14 mouse cellular contexts compared by ENCODE assay signal in the genomic region with DNA sequence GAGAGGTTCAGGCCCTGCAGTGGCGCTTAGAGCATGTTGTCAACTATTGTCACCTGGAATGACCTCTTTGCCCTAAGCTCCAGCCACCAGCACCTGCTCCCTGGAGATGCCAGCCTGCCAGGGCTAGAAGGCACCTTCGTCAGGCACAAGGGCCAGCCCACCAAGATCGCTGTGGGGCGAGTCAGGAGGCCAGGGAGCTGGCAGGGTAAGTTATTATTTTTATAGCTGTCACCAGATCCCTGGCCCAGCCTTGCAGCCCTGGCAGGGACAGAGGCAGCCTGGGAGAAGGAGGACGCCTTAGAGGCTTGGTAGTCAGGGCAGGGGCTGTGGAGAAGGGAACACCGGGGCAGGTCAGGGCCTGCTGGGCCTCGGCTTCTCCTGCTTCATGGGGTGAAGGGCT. TPM values are rescaled to one million over a fixed set of nuclear protein-coding genes. Genes with fewer than 3 reads are reported as not detected.
DNase-seq lines count a peak whose midpoint lies in the region; TF ChIP-seq lines count a peak whose summit lies in the region.
"Had no signal": no experiment of that assay in that cellular context is flagged by ENCODE, and none has a peak within 500 bp of the region (broad histone marks: within the 10 kb centered on the region; RNA-seq: fewer than 3 reads in every experiment).

No protein-coding gene starts in this region.

- H3K4me3 ChIP-seq in kidney, adult 2 months (ENCODE audit: insufficient read depth, low read depth, low read length) = no peak overlapping the region
- H3K4me3 ChIP-seq: forebrain, embryonic 13.5 days; hindbrain, embryonic 12.5 days; limb, embryonic 12.5 days; midbrain, embryonic 12.5 days had no signal

- TF ChIP-seq CTCF in kidney, adult 2 months (conservative IDR thresholded peaks at IDR 0.05; ENCODE audit: insufficient read depth, insufficient read length, low read depth, low read length) = no peak

- intact Hi-C loops in gastrocnemius, postnatal 14 days (cut with DNase I; ENCODE audit: low total_unique reads) = no loop called here

- H3K4me1 ChIP-seq in kidney, adult 2 months (ENCODE audit: control insufficient read depth, insufficient read depth, low read length) = peaks cover 14% of the 10 kb centered on the region; the same call in 1 of the 2 replicates
- H3K4me1 ChIP-seq: forebrain, embryonic 13.5 days; hindbrain, embryonic 12.5 days; midbrain, embryonic 12.5 days had no signal

- no peaks in the 10 kb centered on the region for H3K36me3 ChIP-seq in kidney, adult 2 months (ENCODE audit: control insufficient read depth, insufficient read depth, low read length)
- H3K36me3 ChIP-seq: hindbrain, embryonic 12.5 days; limb, embryonic 12.5 days; midbrain, embryonic 12.5 days had no signal

- no peak for TF ChIP-seq POLR2A in kidney, adult 2 months (IDR thresholded peaks at IDR 0.05; ENCODE audit: low read depth, low read length)

- 58% methylated on average over 7 of the region's 7 CpGs for WGBS in kidney, adult 2 months

- peak overlapping the region; percentile 11; the same call in 1 of the 2 replicates for H3K27ac ChIP-seq in kidney, adult 2 months (ENCODE audit: insufficient read depth, low read depth, low read length)
- H3K27ac ChIP-seq: forebrain, embryonic 13.5 days; hindbrain, embryonic 12.5 days; limb, embryonic 12.5 days; midbrain, embryonic 12.5 days had no signal

- H3K27me3 ChIP-seq in kidney, adult 2 months (replicated peaks; ENCODE audit: control insufficient read depth, insufficient read depth, low read length) = no peaks in the 10 kb centered on the region

- peak; percentile 80 for DNase-seq in adrenal gland, postnatal 10 days
- DNase-seq in adrenal gland, postnatal 4 days (ENCODE audit: low spot score in 2 of 2) = no peak
- DNase-seq in kidney, adult 2 months = peak; percentile 63
- DNase-seq in kidney, adult 8-10 months = no peak
- DNase-seq in gastrocnemius, postnatal 14 days = peak; percentile 80
- peak; percentile 36 to 79 for DNase-seq in kidney, postnatal 25 days
- no peak for DNase-seq in ovary, postnatal 14 days (ENCODE audit: low spot score)
- no peak for DNase-seq in layer of hippocampus, adult 18-20 months (ENCODE audit: low spot score in 2 of 2)
- DNase-seq: cerebellum, adult 11-12 months had no signal

RNA-seq across cellular contexts. Expression of a gene that starts 6.5 kb away (rescaled TPM):
- 10 to 100 TPM; 31.2 to 33.5 TPM for total RNA-seq in adrenal gland, postnatal 10 days (2021)
- total RNA-seq in adrenal gland, postnatal 4 days (2021) = 10 to 100 TPM; 32.9 to 35.4 TPM
- polyA plus RNA-seq in kidney, adult 2 months (2012; rRNA removed) = 288 and 414 TPM in 2 replicates
- total RNA-seq in gastrocnemius, postnatal 14 days (2021) = 10 to 100 TPM; 18.1 to 22.8 TPM
- total RNA-seq in layer of hippocampus, adult 18-20 months (2021) = 10 to 100 TPM; 46.7 TPM

RNA-seq across cellular contexts. Expression of a gene that starts 7.4 kb away (rescaled TPM):
- 100 to 1,000 TPM; 269 to 439 TPM for total RNA-seq in adrenal gland, postnatal 10 days (2021)
- 100 to 1,000 TPM; 229 to 255 TPM for total RNA-seq in adrenal gland, postnatal 4 days (2021)
- 45.3 and 70.3 TPM in 2 replicates for polyA plus RNA-seq in kidney, adult 2 months (2012; rRNA removed)
- 100 to 1,000 TPM in 1 of 2 experiments, 10 to 100 TPM in 1; 66.9 to 120 TPM for total RNA-seq in gastrocnemius, postnatal 14 days (2021)
- 10 to 100 TPM; 41.9 to 43.2 TPM for total RNA-seq in layer of hippocampus, adult 18-20 months (2021)

RNA-seq across cellular contexts. Expression of a gene that starts 34.8 kb away (rescaled TPM):
- total RNA-seq in adrenal gland, postnatal 10 days (2021) = 10 to 100 TPM; 16.4 to 17.5 TPM
- total RNA-seq in adrenal gland, postnatal 4 days (2021) = 10 to 100 TPM; 18.2 to 23.0 TPM
- 30.7 and 31.8 TPM in 2 replicates for polyA plus RNA-seq in kidney, adult 2 months (2012; rRNA removed)
- total RNA-seq in gastrocnemius, postnatal 14 days (2021) = 10 to 100 TPM; 10.3 to 12.3 TPM
- total RNA-seq in layer of hippocampus, adult 18-20 months (2021) = 10 to 100 TPM; 36.7 to 39.9 TPM
- polyA plus RNA-seq: activated CD4-positive, CD25-positive, alpha-beta regulatory T cell, adult 4 months had no signal

Comparison
In these comparisons a context has a peak if more than half of its experiments do, and no peak if none do; other contexts are left out.
1. DNase-seq: peak in adrenal gland, postnatal 10 days (single experiment), kidney, adult 2 months (single experiment), gastrocnemius, postnatal 14 days (single experiment) and kidney, postnatal 25 days (2 of 2); none in adrenal gland, postnatal 4 days (0 of 2), kidney, adult 8-10 months (0 of 2), ovary, postnatal 14 days (single experiment) and layer of hippocampus, adult 18-20 months (0 of 2).